Mouse (Mus musculus) spleen, postnatal 10 days (tissue): Measurements from ENCODE around the gene Aatk.

Experiments
- DNase-seq, 2 experiments: peaks; one replicate each; pipeline ENCODE4 v3.0.0; 2021 to 2022; ENCODE audit warnings: low spot score in 2 of 2

Aatk gene

DNA sequence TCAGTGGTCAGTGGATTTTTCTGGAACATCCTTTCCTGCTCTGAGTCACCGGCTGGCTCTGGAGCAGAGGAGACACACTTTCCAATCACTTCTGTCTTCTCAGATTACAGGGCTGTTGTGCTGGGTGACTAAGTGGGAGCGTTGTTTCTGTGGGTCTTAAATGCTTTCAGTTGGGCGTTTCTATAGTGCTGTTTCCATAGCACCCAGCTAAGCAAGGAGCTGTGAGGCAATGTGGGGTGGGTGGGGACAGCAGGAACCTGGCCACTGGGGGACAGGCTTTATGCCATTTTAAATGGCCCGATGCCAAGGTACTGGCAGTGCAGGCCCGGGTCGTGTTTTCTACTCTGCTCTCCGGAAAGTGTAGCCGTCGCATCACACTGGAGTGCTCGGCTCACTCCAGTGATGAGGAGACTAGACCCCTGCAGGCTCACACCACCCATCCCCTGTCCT lies 57.8 kb downstream of the Aatk start:
- no peak for DNase-seq

DNA sequence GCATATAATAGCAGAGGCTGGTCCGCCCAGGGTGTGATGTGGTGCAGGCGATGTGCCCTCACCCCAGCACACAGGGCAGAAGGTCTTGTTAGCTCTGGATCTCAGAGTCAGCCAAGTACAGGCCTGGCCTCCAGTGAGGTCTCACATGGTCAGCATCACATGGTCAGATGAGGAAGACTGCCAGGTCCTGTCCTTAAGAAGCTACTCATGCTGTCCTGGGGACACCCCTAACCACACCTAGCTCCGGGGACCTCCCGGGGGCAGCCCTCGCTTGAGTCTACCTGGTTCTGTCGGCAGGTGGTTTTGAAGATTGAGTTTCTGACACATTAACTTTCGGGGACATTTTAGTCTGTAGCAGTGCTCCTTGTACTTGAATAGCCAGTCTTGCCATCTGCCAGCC lies 58.6 kb downstream of the Aatk start:
- no peak for DNase-seq

DNA sequence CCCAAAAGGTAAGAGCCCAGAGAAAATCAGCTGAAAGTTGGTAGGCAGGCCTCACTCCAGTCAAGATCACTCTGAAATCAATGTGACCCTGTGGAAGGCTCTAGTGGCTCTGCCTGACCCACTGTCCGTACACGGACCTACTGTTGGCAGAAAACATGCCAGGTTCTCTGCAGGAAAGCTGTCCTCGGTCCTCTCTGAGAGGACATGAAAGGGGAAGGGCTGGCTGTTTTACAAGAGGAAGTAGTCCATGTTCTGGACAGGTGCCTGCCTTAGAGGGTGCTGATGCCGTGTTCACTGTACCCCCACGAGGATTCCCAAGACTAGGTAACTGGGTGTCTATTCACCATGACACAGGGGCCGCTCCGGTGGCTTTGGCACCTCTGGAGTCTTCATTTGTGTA lies 59.1 kb downstream of the Aatk start:
- no peak for DNase-seq

DNA sequence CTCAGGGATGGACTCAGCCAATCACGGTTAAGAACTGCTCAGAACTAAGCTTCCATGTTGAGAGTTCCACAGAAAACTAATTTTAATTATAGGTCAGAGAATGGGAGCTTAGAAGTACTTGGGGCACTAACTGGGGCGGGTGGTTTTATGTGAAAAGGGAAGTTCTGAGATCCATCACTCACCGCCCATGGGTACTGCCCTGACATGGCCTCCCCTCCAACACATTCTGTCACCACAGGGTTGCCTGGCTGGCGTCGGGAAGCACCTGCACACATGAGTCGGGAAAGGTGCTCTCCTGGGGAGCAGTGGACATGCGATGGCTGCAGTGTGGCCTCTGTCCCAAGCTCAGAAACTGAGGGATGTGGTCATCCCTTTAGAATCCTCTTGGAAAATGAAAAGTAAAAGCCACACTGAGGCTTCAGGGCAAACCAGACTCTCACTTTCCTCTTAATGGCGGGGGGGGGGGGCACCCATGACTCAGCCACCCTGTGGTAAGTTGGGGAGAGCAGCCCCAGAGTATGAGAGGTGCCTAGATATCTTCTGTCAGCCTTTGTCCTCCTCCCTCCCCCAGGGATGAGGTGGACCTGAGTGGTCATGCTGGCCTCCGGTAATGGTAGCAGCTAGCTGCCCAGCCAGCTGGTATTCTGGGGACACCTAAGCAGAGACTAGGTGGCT lies 60.1 kb downstream of the Aatk start:
- DNase-seq: no peak

DNA sequence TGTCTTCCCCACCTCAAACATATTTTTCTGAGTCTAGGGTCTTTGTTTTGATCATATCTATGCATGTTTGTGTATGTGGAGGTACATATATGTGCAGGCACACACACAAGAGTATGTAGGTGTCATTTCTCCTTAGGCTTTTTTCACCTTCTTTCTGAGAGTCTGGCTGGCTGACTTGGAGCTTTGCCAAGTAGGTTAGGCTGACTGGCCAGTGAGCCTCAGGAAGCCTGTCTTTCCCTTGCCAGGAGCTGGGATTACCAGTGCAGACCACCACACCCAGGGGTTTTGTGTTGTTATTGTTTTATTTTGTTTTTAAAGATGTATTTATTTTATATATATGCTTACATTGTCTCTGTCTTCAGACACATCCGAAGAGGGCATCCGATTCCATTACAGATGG lies 63.8 kb downstream of the Aatk start:
- DNase-seq: no peak

DNA sequence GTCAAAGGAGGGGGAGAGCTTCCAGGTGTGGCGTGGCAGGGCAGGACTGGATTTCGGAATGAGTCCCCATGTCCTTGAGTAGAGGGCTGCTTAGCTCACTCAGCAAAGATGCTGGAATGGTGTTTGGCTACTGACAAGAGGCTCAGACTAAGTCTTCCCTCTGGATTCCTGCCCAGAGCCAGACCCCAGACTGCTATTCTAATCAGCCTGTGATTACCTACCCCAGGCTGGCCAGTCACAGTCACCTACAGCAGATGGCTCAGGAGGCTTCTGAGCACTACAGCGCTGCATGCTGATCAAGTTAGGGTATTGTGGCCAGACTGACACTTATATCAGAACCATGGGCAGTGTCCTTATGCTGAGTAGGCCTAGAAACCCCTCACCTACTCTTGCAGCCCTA lies 64.7 kb downstream of the Aatk start:
- no peak for DNase-seq

DNA sequence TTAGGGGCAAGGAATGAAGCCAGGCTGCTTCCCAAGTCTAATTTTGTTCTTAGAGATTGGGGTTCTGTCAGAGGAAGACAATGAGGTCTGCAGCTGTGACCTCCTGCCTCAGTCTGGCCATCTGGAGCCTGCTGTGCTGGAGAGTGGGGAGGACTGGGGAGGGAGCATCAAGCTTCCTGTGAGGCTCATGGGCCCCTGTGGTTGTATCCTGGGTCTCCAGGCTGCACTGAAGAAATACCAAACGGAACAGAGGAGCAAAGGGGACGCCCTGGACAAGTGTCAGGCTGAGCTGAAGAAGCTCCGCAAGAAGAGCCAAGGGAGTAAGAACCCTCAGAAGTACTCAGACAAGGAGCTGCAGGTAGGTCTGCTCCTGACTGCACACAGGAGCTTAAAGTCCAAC lies 65.2 kb downstream of the Aatk start:
- no peak for DNase-seq

DNA sequence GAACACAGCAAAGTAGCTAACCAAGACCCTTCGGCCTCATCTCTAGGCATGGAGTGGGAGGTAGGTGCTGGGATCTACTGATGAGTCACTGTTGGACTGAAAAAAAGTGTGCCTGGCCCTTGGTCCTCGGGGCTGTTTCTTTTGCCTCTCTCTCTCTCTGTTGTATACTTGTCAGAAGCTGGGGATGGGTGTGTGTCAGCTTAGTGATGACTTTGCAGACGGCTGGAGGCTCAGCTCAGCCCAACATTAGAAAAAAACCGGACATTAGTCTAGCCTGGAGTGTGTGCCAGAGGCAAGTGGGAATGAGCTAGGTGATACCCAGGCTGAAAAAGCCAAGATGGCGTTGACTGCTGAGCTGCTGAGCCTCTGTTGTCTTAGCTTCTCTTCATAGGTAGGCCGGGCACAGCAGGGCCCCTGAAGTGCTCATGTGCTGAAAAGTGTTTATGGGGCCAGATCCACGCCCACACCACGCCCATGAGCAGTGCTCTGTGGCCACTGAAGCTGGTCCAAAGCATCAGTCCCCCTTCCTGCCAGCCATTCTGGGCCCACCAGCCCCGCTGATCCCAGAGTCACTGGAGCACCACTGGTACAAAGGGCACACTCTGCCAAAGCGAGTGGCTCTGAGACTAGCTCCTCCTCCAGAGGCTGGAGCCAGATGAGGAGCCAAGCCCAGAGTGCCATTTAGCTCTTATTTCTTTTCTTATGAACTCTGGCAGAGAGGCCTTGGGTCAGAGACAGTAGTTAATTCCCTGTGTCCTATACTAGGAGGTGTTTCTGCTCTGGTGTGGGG lies 67.2 kb downstream of the Aatk start:
- DNase-seq: no peak

DNA sequence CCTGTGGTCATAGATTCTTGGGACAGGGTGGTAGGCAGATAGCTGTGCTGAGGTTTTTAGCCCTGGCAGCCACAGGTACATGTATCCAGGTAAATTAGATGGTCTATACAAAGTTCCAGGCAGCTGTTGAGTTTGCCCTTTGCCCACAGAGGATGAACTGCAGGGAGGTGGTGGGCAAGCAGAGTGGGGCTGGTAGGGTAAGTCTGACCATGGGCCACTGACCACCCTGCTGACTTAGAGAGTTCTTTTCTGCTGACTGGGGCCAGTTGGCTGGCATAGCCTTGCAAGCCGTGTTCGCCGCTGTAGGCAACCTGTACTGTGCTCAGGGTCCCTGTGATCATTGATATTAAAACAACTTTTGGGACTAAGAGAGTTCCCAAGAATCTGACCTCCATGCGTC lies 68.3 kb downstream of the Aatk start:
- DNase-seq: no peak

DNA sequence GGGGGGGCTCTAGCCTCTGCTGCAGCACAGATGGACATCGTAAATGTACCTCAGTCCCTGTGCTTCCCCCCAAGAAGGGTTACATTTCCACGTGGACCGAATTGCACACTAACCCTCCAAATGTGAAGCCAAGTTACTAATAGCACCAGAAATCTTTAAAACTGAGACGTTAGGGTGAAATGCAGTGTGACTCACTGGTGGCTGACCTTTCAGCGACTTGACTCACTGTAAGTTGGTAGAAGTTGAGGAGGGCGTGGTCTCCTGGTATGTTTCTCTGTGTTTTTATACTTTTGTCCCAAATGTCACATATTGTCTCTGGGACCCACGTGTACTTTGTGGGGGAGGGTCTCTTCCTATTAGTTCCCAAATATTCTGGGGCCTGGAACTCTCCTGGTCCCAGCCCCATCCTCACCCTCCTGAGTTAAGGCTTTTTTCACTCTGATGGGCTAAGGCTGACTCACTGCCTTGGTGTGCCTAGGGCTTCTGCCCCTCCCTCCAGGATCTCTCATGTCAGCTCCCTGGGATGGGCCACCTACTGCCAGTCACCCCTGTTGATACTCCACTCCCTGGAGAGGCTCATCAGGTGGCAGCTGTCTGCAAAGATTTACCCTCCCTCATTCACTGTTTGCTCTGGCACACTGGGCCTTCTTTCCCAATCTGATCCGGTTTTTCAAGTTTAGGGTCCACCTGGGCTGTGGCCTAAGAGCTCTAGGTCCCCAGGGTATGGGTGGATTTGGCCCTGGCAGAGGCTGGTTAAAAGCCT lies 71.0 kb downstream of the Aatk start:
- no peak for DNase-seq

DNA sequence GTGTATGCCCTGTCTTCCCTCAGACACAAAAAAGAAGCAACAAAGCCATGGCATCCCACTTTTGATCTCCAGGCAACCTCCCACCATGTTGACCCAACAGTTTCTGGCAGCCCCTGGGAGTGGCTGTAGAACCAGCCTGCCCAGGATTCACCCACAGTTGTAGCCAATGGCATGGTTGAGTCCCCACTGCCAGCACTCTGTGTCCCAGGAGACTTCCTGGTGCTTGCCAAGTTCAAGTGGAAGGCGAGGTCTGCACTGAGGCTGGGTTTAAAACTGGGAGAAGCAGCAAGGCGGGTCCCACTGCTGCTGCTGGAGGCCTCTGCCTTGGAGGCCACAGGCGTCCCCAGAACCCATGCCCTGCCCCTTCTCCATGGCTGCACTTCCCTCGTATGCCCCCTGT lies 73.2 kb downstream of the Aatk start:
- no peak for DNase-seq

DNA sequence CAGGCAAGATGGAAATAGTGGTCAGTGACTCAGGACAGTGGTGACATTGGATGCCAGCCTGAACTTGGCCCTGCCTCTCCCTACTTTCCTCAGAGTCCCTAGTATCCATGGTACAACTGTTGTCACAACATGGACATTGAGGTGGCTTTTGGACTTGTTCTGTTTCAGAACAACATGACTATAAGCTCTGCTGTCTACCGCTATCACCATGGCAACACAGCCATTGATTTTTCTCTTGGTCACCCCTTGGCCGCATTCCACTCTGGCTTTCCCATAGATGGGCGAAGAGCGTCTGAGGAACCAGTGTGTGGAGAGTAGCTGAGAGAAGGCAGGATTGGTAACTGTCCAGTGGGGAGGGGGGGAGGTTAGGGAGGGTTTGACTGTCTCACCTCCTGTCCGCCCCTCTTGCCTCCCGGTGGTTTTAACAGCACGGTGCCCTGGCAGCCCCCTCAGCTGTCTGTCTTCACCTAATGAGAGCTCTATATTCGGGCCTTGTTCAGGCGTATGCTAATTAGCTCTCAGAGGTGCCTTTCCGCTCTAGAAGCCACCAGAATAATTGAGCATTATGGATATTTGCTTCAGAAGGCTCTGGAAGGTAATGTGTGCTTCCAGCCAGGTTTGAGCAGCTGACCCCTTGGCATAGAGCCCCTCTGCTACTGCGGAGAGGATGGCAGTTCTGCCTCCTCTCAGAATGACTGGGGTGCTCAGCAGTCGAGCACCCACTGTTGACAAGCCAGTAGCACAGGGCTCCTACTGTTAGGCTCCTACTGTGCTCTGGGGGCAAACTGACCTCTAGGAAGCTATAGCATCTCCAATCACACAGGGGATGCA lies 76.7 kb downstream of the Aatk start:
- no peak for DNase-seq

DNA sequence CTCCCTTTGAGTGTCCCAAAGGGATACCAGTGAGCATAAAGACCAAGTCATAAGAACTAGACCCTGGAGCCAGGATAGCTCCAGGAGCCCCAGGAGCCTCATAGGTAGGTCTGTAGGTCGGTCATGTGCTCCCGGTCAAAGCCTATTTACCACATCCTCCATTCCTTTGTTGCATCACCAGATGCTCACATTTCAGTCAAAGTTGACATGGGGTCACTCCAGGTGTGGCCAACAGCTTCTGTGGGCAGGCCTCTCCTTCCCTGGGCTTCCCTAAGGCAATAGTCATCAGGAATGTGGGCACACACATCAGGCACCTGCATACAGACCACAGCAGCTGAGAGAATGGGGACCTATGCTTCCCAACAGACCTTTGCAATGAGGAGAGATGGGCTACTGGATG lies 79.1 kb downstream of the Aatk start:
- DNase-seq: no peak

DNA sequence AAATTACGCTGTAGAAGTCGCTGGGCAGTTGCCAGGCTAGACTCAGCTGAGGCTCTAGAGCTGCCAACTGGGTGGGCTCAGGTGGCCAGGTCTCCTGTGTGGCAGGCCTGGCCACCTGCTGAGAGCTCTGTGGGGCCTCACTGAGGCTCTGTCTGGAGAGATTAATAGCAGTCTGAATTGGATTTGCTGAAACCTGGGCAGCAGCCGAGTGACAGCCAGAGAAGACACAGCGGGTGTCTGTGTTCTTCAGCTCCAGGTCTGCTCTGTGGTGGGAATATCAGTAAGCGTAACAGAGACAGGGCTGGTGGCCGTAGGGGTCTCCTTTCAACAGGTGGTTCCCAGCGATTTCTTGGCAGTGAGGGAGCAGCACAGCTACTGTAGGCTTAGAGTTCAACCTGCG lies 79.6 kb downstream of the Aatk start:
- DNase-seq: no peak

DNA sequence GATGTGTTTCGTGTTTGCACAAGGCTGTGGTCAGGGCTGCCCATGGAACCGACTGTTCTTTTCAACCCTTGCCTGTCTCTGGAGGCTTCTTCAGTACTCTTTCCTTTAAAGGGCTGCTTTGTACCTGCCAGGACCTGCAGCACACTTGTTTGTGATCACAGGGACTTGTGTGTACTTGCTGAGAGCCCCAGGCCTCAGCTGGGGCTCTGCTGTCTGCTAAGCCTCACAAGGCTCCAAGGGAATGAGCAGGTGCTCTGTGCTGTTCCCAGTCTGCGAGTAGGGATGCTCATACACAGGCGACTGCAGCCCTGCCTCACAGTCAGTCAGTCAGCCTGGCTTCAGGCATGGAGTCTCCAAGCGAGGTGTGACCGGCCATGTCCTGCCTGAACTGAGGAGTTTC lies 80.7 kb downstream of the Aatk start:
- no peak for DNase-seq

DNA sequence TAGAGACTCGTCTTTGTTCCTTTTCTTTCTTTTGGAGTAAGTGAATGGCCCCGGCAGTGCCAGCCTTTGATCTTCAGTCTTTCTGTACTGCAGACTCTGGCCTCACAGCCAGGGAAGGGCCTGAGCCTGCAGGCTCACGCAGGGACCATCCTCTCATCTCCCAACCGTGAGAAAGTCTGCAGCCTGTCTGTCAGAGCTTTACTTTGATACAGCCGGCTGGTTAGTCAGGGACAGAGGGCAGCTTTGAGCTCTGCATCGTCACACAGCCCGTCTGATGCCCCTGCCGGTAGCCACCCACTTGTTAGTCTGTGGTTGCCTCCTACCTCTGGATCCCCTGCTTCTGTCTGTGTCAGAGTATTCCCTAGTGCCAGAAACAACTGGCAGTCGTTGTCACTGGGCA lies 81.9 kb downstream of the Aatk start:
- DNase-seq: no peak

DNA sequence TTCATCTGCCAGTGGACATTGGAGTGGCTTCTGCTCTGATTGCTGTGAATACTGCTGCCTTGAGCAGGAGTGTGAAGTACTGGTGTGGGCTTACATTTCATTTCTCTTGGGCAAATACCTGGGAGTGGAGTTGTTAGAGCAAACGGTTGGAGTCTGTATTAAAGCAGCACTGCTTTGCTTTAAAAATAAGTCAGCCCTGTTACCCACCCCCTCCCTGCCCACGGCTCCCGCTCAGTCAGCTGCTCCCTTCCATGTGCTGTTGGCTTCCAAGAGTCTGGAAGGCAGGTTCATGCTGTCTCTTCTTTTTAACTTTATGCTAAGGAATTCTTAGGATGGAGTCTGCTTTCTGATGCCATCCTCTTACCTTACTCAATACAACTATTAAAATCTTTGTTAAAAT lies 85.5 kb downstream of the Aatk start:
- DNase-seq: no peak

DNA sequence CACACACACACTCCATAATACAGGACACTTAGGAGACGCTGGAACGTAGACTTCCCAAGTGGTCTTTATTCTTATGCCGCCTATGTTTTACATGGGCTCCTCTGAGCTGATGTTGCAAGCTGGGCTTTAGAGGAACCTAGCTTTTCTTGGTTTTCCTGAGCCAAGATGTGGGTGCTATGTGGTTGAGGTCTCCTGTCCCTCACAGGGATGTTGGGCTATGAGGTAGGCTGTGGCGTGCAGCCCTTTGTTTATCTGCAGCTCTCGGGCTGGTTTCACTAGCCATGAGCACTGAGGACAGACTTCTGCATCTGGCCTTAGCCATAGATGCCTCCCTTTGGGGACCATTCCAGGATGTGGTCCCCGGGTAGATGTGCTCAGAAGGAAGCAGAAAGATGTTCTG lies 86.3 kb downstream of the Aatk start:
- DNase-seq: no peak

DNA sequence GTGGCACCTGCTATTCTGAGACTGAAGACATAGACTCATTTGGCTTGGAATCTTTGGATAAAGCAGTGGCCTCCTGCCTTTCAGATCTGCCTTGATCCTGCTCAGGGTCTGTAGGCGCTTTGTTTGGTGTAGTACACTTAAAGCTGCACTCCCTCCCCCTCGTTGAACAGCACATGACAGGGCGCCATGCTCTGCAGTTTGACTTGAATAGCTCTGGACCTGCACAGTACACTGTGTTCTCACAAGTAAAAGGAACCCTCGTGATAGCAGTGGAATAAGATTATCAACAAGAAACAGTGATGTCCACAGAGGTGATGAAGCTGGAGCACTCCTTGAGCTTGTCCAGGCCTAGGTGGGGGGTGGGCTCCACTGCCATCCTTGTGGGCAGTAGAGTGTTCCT lies 87.3 kb downstream of the Aatk start:
- no peak for DNase-seq

DNA sequence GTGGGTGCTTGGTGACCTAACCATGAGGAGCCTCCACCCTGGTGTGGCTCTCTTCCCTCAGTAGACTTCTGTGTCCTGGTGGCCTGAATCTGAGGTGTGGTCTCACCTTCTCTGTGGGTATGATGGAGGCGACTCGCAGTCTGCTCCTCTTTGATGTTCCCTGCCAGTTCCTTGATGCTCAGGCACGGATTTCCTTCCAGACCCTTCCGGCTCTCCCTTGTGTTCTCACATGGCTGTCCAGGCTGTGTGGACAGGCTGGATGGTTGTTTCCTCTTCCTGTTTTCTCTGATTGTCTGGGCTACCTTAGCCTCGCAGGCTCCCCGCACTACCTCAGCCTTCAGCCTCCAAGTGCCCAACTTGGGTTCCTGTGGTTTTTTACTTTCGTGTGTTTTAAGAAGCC lies 88.1 kb downstream of the Aatk start:
- no peak for DNase-seq
